Mouse (Mus musculus) 3134 (cell line): ENCODE measurements at regions not wholly inside any gene's neighbourhood (a gene's known extent, or its start where the extent isn't known, plus 50 kb on each side); places are given as distances from the start of the nearest gene placed in this dataset.
A peak's percentile ranks its signal among the peaks of the same experiment; 100 is the strongest.

Source experiments
- DNase-seq: peaks from one replicate; pipeline ENCODE4 v3.0.0-alpha.2; 2011; ENCODE audit warnings: low spot score; ENCODE audit not compliant: insufficient read length; ENCODE audit errors: extremely low read depth

- no peak for DNase-seq
Measured at GRCm38 (mm10) chr1:193588477-193589464, 218.7 kb upstream of the Camk1g start.

- no peak for DNase-seq
Measured at GRCm38 (mm10) chr1:193587317-193587716, 217.2 kb upstream of the Camk1g start.

- no peak for DNase-seq
Measured at GRCm38 (mm10) chr1:193586896-193587295, 216.8 kb upstream of the Camk1g start.

GRCm38 (mm10) chr1:193583791-193584190, 213.7 kb upstream of the Camk1g start:
- no peak for DNase-seq

GRCm38 (mm10) chr1:193580393-193580792, 210.3 kb upstream of the Camk1g start:
- DNase-seq: no peak

GRCm38 (mm10) chr1:193579671-193580070, 209.6 kb upstream of the Camk1g start:
- no peak for DNase-seq

GRCm38 (mm10) chr1:193578661-193579175, 208.6 kb upstream of the Camk1g start:
- DNase-seq: no peak

- no peak for DNase-seq
Measured at GRCm38 (mm10) chr1:193577821-193578220, 207.7 kb upstream of the Camk1g start.

- DNase-seq: peak; percentile 38
Measured at GRCm38 (mm10) chr1:193575986-193576713, 206.1 kb upstream of the Camk1g start.

- no peak for DNase-seq
Measured at GRCm38 (mm10) chr1:193572827-193573226, 202.7 kb upstream of the Camk1g start.

- DNase-seq: no peak
Measured at GRCm38 (mm10) chr1:193572411-193572810, 202.3 kb upstream of the Camk1g start.

- no peak for DNase-seq
Measured at GRCm38 (mm10) chr1:193571088-193571487, 201.0 kb upstream of the Camk1g start.

- no peak for DNase-seq
Measured at GRCm38 (mm10) chr1:193568586-193569174, 198.6 kb upstream of the Camk1g start.

- no peak for DNase-seq
Measured at GRCm38 (mm10) chr1:193567217-193567616, 197.1 kb upstream of the Camk1g start.

GRCm38 (mm10) chr1:193564225-193564624, 194.1 kb upstream of the Camk1g start:
- no peak for DNase-seq

- DNase-seq: no peak
Measured at GRCm38 (mm10) chr1:193562242-193562641, 192.1 kb upstream of the Camk1g start.

- no peak for DNase-seq
Measured at GRCm38 (mm10) chr1:193558122-193558521, 188.0 kb upstream of the Camk1g start.

- DNase-seq: no peak
Measured at GRCm38 (mm10) chr1:193554731-193555130, 184.6 kb upstream of the Camk1g start.

- no peak for DNase-seq
Measured at GRCm38 (mm10) chr1:193552348-193552747, 182.2 kb upstream of the Camk1g start.

- no peak for DNase-seq
Measured at GRCm38 (mm10) chr1:193551340-193551739, 181.2 kb upstream of the Camk1g start.

- DNase-seq: no peak
Measured at GRCm38 (mm10) chr1:193550761-193551160, 180.7 kb upstream of the Camk1g start.
